In the genomic region with DNA sequence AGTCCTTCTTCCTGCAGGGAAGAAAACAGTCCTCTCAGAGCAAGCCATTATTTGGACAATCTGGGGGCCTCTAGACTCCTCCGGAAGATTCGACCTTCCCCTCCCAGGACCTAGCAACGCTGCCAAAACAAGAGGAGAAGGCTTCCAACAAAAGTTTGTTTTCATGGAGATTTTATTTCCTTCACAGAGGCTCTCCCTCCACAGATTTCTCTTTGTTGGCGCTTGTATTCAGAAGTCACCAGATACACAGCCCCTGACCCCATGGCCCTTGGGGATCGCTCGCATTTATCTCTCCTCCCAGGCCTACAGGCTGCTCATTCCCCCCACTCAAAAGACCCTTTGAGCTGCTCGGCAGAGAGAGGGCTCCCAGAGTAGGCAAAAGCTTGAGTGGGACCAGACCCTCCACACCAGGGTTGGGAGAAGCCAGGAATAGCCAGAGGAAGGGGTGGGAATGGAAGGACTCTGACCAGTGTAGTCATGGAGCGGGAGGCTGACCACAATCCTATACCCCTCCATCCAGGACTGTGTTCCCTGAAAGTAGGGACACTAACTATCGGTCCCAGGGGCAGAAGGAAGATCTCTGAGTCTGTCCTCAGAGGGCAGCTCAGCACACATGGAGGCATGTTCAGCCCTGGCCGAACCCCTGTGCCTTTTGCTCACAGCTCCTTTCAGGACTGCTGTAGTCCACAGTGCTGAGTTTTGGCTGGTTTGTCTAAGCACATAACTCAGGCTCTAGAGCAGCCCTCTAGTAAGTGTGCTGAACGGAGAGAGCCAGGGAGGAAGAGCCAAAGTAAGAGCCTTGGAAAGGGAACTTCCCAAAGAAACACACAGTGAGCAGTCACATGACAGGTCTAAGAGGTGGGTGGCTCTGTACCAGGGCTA, we compare ENCODE assay signal across 7 mouse cellular contexts. TPM values are rescaled to one million over a fixed set of nuclear protein-coding genes. Genes with fewer than 3 reads are reported as not detected.
DNase-seq lines count a peak whose midpoint lies in the region; ATAC-seq and TF ChIP-seq lines count a peak whose summit lies in the region.

No protein-coding gene starts in this region.

- H3K4me2 ChIP-seq in lung, postnatal 0 days (replicated peaks; ENCODE audit: low read depth, low read length): no peak overlapping the region

- no peak for TF ChIP-seq EP300 in lung, postnatal 0 days (IDR thresholded peaks at IDR 0.05)

- H3K9ac ChIP-seq in lung, postnatal 0 days (replicated peaks; ENCODE audit: low read depth): no peak overlapping the region

- peaks cover 8% of the 10 kb centered on the region; the same call in 1 of the 2 replicates for H3K4me1 ChIP-seq in lung, postnatal 0 days (ENCODE audit: insufficient read depth, low read depth, low read length)
- H3K4me1 ChIP-seq in lung, adult 2 months (ENCODE audit: control insufficient read depth, insufficient read depth, low read length): peaks cover 17% of the 10 kb centered on the region

- 41% methylated on average over 11 of the region's 11 CpGs for WGBS in lung, postnatal 0 days
- 45% methylated on average over 11 of the region's 11 CpGs for WGBS in lung, adult 2 months

- no peak overlapping the region for H3K4me3 ChIP-seq in lung, postnatal 0 days (ENCODE audit: low read depth, low read length)
- H3K4me3 ChIP-seq in lung, adult 2 months (replicated peaks; ENCODE audit: extremely low read depth, low read depth, low read length): no peak overlapping the region

- ATAC-seq in lung, postnatal 0 days: peak; percentile 19; the same call in 1 of the 2 replicates
- no peak for ATAC-seq in inflammation-experienced regulatory T-cells, adult 6 months

- H3K27me3 ChIP-seq in lung, postnatal 0 days (replicated peaks; ENCODE audit: insufficient read depth, low read length): no peaks in the 10 kb centered on the region

- no peak for TF ChIP-seq CTCF in lung, postnatal 0 days (IDR thresholded peaks at IDR 0.05)
- no peak for TF ChIP-seq CTCF in lung, adult 2 months (IDR thresholded peaks at IDR 0.05; ENCODE audit: insufficient read depth, low read length)

- H3K9me3 ChIP-seq in lung, postnatal 0 days (ENCODE audit: low read length): no peaks in the 10 kb centered on the region

- no peak overlapping the region for H3K27ac ChIP-seq in lung, postnatal 0 days (ENCODE audit: low read length)

- DNase-seq in lung, postnatal 0 days (ENCODE audit: low spot score): no peak
- DNase-seq in lung, adult 2 months: no peak
- DNase-seq in gastrocnemius, postnatal 25 days: peak; percentile 35
- peak; percentile 53 for DNase-seq in kidney, postnatal 10 days
- peak; percentile 40 for DNase-seq in testis, postnatal 14 days (ENCODE audit: low spot score)
- DNase-seq in ovary, postnatal 36 days (ENCODE audit: low spot score): no peak

- H3K36me3 ChIP-seq in lung, postnatal 0 days (ENCODE audit: insufficient read depth, low read length): no peaks in the 10 kb centered on the region

- no peak for TF ChIP-seq POLR2A in lung, adult 2 months (IDR thresholded peaks at IDR 0.05; ENCODE audit: borderline replicate concordance, extremely low read depth, low read depth, low read length)

RNA-seq across cellular contexts. Expression of a gene that starts 45.9 kb away (rescaled TPM):
- 11.1 and 11.7 TPM in 2 replicates for polyA plus RNA-seq in lung, postnatal 0 days (2015; fragmentation: Nextera tagmentation; extraction: Ambion mirVana)
- 32.2 and 37.2 TPM in 2 replicates for polyA plus RNA-seq in lung, adult 2 months (2012; rRNA removed)
- 10 to 100 TPM; 30.1 to 31.4 TPM for total RNA-seq in gastrocnemius, postnatal 25 days (2021)
- polyA plus RNA-seq in inflammation-experienced regulatory T-cells, adult 6 months (2017; shearing (Covaris generic)): not detected

Comparison
In these comparisons a context has a peak if more than half of its experiments do, and no peak if none do; other contexts are left out.
1. DNase-seq: peak in gastrocnemius, postnatal 25 days (single experiment), kidney, postnatal 10 days (single experiment) and testis, postnatal 14 days (single experiment); none in lung, postnatal 0 days (single experiment), lung, adult 2 months (single experiment) and ovary, postnatal 36 days (single experiment).
2. RNA of a gene that starts 45.9 kb away (polyA plus RNA-seq): 32.2 to 37.2 TPM in lung, adult 2 months and 11.1 to 11.7 TPM in lung, postnatal 0 days; not detected in inflammation-experienced regulatory T-cells, adult 6 months; every median in the first group is over 10 times any median in the second.